In the genomic region with DNA sequence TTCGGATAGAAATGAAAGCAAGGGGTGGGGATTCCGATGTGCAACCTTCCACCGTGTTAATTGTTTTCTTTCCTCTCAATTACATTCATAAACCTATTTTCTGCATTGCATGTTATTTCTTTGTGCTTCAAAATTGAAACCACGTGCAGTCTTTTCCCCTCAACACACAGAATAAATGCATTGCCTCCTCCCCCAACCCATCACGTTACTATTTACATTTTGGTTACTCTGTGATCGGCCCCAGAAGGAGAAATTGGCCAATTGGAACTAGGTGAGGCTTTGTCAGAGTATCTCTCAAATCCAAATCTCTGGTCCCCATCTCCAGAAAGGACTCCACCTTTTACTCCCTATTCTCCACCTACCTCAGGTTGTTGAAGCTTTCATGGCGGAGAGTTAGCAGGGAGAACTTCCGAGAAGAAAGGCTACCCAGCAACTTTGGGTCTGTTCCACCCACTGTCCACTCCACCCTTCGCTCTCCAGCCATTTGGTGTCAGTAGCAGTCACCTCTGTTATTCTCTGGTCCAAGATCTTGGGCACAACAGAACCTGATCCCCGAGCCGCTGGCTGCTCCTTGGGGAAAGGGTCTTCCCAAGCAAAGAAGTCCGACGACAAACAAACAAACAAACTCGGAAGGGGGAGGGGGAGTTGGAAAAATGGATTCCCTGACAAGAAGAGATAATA, we compare ENCODE assay signal across 14 mouse cellular contexts. TPM values are rescaled to one million over a fixed set of nuclear protein-coding genes. Genes with fewer than 3 reads are reported as not detected.
DNase-seq lines count a peak whose midpoint lies in the region; ATAC-seq and TF ChIP-seq lines count a peak whose summit lies in the region.
"Had no signal": no experiment of that assay in that cellular context is flagged by ENCODE, and none has a peak within 500 bp of the region (broad histone marks: within the 10 kb centered on the region; RNA-seq: fewer than 3 reads in every experiment).

No protein-coding gene starts in this region.

- peak overlapping the region; percentile 42 for H3K4me2 ChIP-seq in forebrain, embryonic 16.5 days (ENCODE audit: low read length)
- peak overlapping the region; percentile 64 for H3K4me2 ChIP-seq in midbrain, embryonic 11.5 days
- H3K4me2 ChIP-seq in neural tube, embryonic 15.5 days: 0 out of 2 replicates have a peak overlapping the region, but pooled peaks have one; percentile 3
- no peak overlapping the region for H3K4me2 ChIP-seq in lung, postnatal 0 days (replicated peaks; ENCODE audit: low read depth, low read length)
- H3K4me2 ChIP-seq in liver, embryonic 11.5 days: no peak overlapping the region
- H3K4me2 ChIP-seq: heart, embryonic 13.5 days; limb, embryonic 15.5 days had no signal

- no peak for ATAC-seq in forebrain, embryonic 16.5 days
- ATAC-seq in midbrain, embryonic 11.5 days (ENCODE audit: low FRiP score): no peak
- ATAC-seq in neural tube, embryonic 15.5 days (ENCODE audit: low FRiP score): no peak
- no peak for ATAC-seq in cerebellum, adult (ENCODE audit: insufficient number of reproducible peaks, low FRiP score, low TSS enrichment)
- no peak for ATAC-seq in lung, postnatal 0 days
- no peak for ATAC-seq in liver, embryonic 11.5 days (replicated peaks; ENCODE audit: low FRiP score)

- no peaks in the 10 kb centered on the region for H3K9me3 ChIP-seq in forebrain, embryonic 16.5 days (ENCODE audit: control insufficient read depth, low read length)
- H3K9me3 ChIP-seq in midbrain, embryonic 11.5 days (ENCODE audit: control insufficient read depth, low read length): no peaks in the 10 kb centered on the region
- H3K9me3 ChIP-seq in neural tube, embryonic 15.5 days (replicated peaks): no peaks in the 10 kb centered on the region
- no peaks in the 10 kb centered on the region for H3K9me3 ChIP-seq in lung, postnatal 0 days (ENCODE audit: low read length)
- no peaks in the 10 kb centered on the region for H3K9me3 ChIP-seq in liver, embryonic 11.5 days (ENCODE audit: control insufficient read depth, low read length)
- H3K9me3 ChIP-seq: heart, embryonic 13.5 days; limb, embryonic 15.5 days had no signal

- TF ChIP-seq CTCF in lung, postnatal 0 days (IDR thresholded peaks at IDR 0.05): no peak

- WGBS in forebrain, embryonic 16.5 days: 12% methylated on average over 14 of the region's 14 CpGs
- WGBS in midbrain, embryonic 11.5 days: 2% methylated on average over 14 of the region's 14 CpGs
- WGBS in neural tube, embryonic 15.5 days: 21% methylated on average over 14 of the region's 14 CpGs
- 23% methylated on average over 14 of the region's 14 CpGs for WGBS in lung, postnatal 0 days
- WGBS in liver, embryonic 11.5 days: 5% methylated on average over 14 of the region's 14 CpGs

- TF ChIP-seq EP300 in lung, postnatal 0 days (IDR thresholded peaks at IDR 0.05): no peak

- H3K27me3 ChIP-seq in forebrain, embryonic 16.5 days (replicated peaks; ENCODE audit: control insufficient read depth, insufficient read depth, low read length): peaks cover 22% of the 10 kb centered on the region
- peaks cover 27% of the 10 kb centered on the region for H3K27me3 ChIP-seq in midbrain, embryonic 11.5 days (ENCODE audit: control insufficient read depth, insufficient read depth, low read length)
- H3K27me3 ChIP-seq in neural tube, embryonic 15.5 days (replicated peaks): no peaks in the 10 kb centered on the region
- H3K27me3 ChIP-seq in lung, postnatal 0 days (replicated peaks; ENCODE audit: insufficient read depth, low read length): peaks cover 63% of the 10 kb centered on the region
- H3K27me3 ChIP-seq in liver, embryonic 11.5 days (replicated peaks; ENCODE audit: control insufficient read depth, insufficient read depth, low read length): peaks cover 93% of the 10 kb centered on the region

- H3K9ac ChIP-seq in forebrain, embryonic 16.5 days (replicated peaks; ENCODE audit: low read depth, low read length): peak overlapping the region; percentile 41
- H3K9ac ChIP-seq in midbrain, embryonic 11.5 days (ENCODE audit: low read length): peak overlapping the region; percentile 53
- H3K9ac ChIP-seq in neural tube, embryonic 15.5 days (replicated peaks): no peak overlapping the region
- H3K9ac ChIP-seq in lung, postnatal 0 days (replicated peaks; ENCODE audit: low read depth): no peak overlapping the region
- H3K9ac ChIP-seq in liver, embryonic 11.5 days (ENCODE audit: low read depth, low read length): no peak overlapping the region
- H3K9ac ChIP-seq: heart, embryonic 13.5 days; limb, embryonic 15.5 days had no signal

- peak overlapping the region; percentile 88 for H3K27ac ChIP-seq in forebrain, embryonic 16.5 days (ENCODE audit: low read length)
- H3K27ac ChIP-seq in midbrain, embryonic 11.5 days (ENCODE audit: low read depth, low read length): peak overlapping the region; percentile 86
- peak overlapping the region; percentile 39; the same call in 1 of the 2 replicates for H3K27ac ChIP-seq in neural tube, embryonic 15.5 days (replicated peaks)
- no peak overlapping the region for H3K27ac ChIP-seq in lung, postnatal 0 days (ENCODE audit: low read length)
- H3K27ac ChIP-seq in liver, embryonic 11.5 days (ENCODE audit: low read depth, low read length): no peak overlapping the region
- H3K27ac ChIP-seq: gastrocnemius, adult 2 months; heart, embryonic 13.5 days; limb, embryonic 15.5 days had no signal

- H3K36me3 ChIP-seq in forebrain, embryonic 16.5 days (ENCODE audit: control insufficient read depth, insufficient read depth): no peaks in the 10 kb centered on the region
- H3K36me3 ChIP-seq in midbrain, embryonic 11.5 days (ENCODE audit: control insufficient read depth, insufficient read depth, low read length): peaks cover 3% of the 10 kb centered on the region; the same call in 1 of the 2 replicates
- no peaks in the 10 kb centered on the region for H3K36me3 ChIP-seq in neural tube, embryonic 15.5 days
- H3K36me3 ChIP-seq in lung, postnatal 0 days (ENCODE audit: insufficient read depth, low read length): no peaks in the 10 kb centered on the region
- 0 out of 2 replicates have a peak, but pooled peaks cover 2% of the 10 kb centered on the region for H3K36me3 ChIP-seq in liver, embryonic 11.5 days (ENCODE audit: control insufficient read depth, insufficient read depth, low read length)
- H3K36me3 ChIP-seq: limb, embryonic 15.5 days had no signal

- H3K4me1 ChIP-seq in forebrain, embryonic 16.5 days (replicated peaks; ENCODE audit: control insufficient read depth, insufficient read depth, low read length): peaks cover 34% of the 10 kb centered on the region
- H3K4me1 ChIP-seq in midbrain, embryonic 11.5 days (ENCODE audit: control insufficient read depth, insufficient read depth, low read length): peaks cover 38% of the 10 kb centered on the region
- peaks cover 27% of the 10 kb centered on the region for H3K4me1 ChIP-seq in neural tube, embryonic 15.5 days
- H3K4me1 ChIP-seq in lung, postnatal 0 days (ENCODE audit: insufficient read depth, low read depth, low read length): no peaks in the 10 kb centered on the region
- no peaks in the 10 kb centered on the region for H3K4me1 ChIP-seq in liver, embryonic 11.5 days (replicated peaks; ENCODE audit: control insufficient read depth, insufficient read depth, low read length)

- DNase-seq in layer of hippocampus, postnatal 10 days (ENCODE audit: low spot score in 2 of 2): peak; percentile 22 to 50
- DNase-seq in layer of hippocampus, postnatal 14 days (ENCODE audit: low spot score in 2 of 2): no peak
- peak; percentile 94 for DNase-seq in midbrain, embryonic 11.5 days (ENCODE audit: low spot score, missing footprints)
- DNase-seq in lung, postnatal 0 days (ENCODE audit: low spot score): no peak
- DNase-seq in liver, embryonic 11.5 days (ENCODE audit: low spot score): no peak
- DNase-seq: adrenal gland, postnatal 14 days; cerebellum, postnatal 36 days; gastrocnemius, adult 2 months; kidney, postnatal 25 days had no signal

- peak overlapping the region; percentile 23 for H3K4me3 ChIP-seq in forebrain, embryonic 16.5 days (replicated peaks; ENCODE audit: low read length)
- peak overlapping the region; percentile 11; the same call in 1 of the 2 replicates for H3K4me3 ChIP-seq in midbrain, embryonic 11.5 days (ENCODE audit: low read depth, low read length)
- H3K4me3 ChIP-seq in neural tube, embryonic 15.5 days (replicated peaks): no peak overlapping the region
- H3K4me3 ChIP-seq in lung, postnatal 0 days (ENCODE audit: low read depth, low read length): no peak overlapping the region
- H3K4me3 ChIP-seq in liver, embryonic 11.5 days (ENCODE audit: low read depth, low read length): no peak overlapping the region
- H3K4me3 ChIP-seq: gastrocnemius, adult 2 months; heart, embryonic 13.5 days; limb, embryonic 15.5 days had no signal

RNA-seq across cellular contexts. Expression of gene Nr2f1, which starts 14.6 kb away (rescaled TPM):
- total RNA-seq in layer of hippocampus, postnatal 10 days (2021): 100 to 1,000 TPM; 108 to 121 TPM
- 100 to 1,000 TPM; 100 to 110 TPM for total RNA-seq in layer of hippocampus, postnatal 14 days (2021)
- polyA plus RNA-seq in forebrain, embryonic 16.5 days (2015; fragmentation: Nextera tagmentation; extraction: Ambion mirVana): 70.2 and 71.1 TPM in 2 replicates
- polyA plus RNA-seq in midbrain, embryonic 11.5 days (2014; fragmentation: Nextera tagmentation; extraction: Ambion mirVana): 69.9 and 82.3 TPM in 2 replicates
- 30.3 and 37.8 TPM in 2 replicates for polyA plus RNA-seq in neural tube, embryonic 15.5 days (2015; fragmentation: Nextera tagmentation; extraction: Ambion mirVana)
- 3.6 and 4.0 TPM in 2 replicates for polyA plus RNA-seq in lung, postnatal 0 days (2015; fragmentation: Nextera tagmentation; extraction: Ambion mirVana)
- polyA plus RNA-seq in liver, embryonic 11.5 days (2014; fragmentation: Nextera tagmentation; extraction: Ambion mirVana): 6.1 and 6.5 TPM in 2 replicates

Comparison
In these comparisons a context has a peak if more than half of its experiments do, and no peak if none do; other contexts are left out.
1. DNase-seq: peak in layer of hippocampus, postnatal 10 days (2 of 2) and midbrain, embryonic 11.5 days (single experiment); none in layer of hippocampus, postnatal 14 days (0 of 2), lung, postnatal 0 days (single experiment) and liver, embryonic 11.5 days (single experiment).
2. H3K27ac ChIP-seq: peak in forebrain, embryonic 16.5 days (single experiment), midbrain, embryonic 11.5 days (single experiment) and neural tube, embryonic 15.5 days (single experiment); none in lung, postnatal 0 days (single experiment) and liver, embryonic 11.5 days (single experiment).
3. H3K4me2 ChIP-seq: peak in forebrain, embryonic 16.5 days (single experiment), midbrain, embryonic 11.5 days (single experiment) and neural tube, embryonic 15.5 days (single experiment); none in lung, postnatal 0 days (single experiment) and liver, embryonic 11.5 days (single experiment).
4. H3K4me3 ChIP-seq: peak in forebrain, embryonic 16.5 days (single experiment) and midbrain, embryonic 11.5 days (single experiment); none in neural tube, embryonic 15.5 days (single experiment), lung, postnatal 0 days (single experiment) and liver, embryonic 11.5 days (single experiment).
5. H3K9ac ChIP-seq: peak in forebrain, embryonic 16.5 days (single experiment) and midbrain, embryonic 11.5 days (single experiment); none in neural tube, embryonic 15.5 days (single experiment), lung, postnatal 0 days (single experiment) and liver, embryonic 11.5 days (single experiment).